Mouse (Mus musculus) thymus, adult 2 months (tissue): ENCODE results near the gene Relch. TPM values are rescaled to one million over a fixed set of nuclear protein-coding genes. Genes with fewer than 3 reads are reported as not detected.

Source experiments
- DNase-seq: peaks from one replicate; pipeline ENCODE4 v3.0.0; 2021
- H3K27ac ChIP-seq: fragments of 200-500 bp; 2 replicates; pipeline ENCODE4 v1.5.1; 2012; ENCODE audit warnings: low read length, control low read depth; ENCODE audit not compliant: control insufficient read depth, insufficient read depth
- H3K27me3 ChIP-seq: fragments of 200-500 bp; 2 replicates; pipeline ENCODE4 v1.6.1; 2012; ENCODE audit warnings: mild to moderate bottlenecking, low read length, moderate library complexity, mixed read lengths; ENCODE audit not compliant: control insufficient read depth, insufficient read depth
- H3K36me3 ChIP-seq: fragments of 200-500 bp; 2 replicates; pipeline ENCODE4 v1.6.1; 2012; ENCODE audit warnings: mild to moderate bottlenecking, low read length, moderate library complexity; ENCODE audit not compliant: control insufficient read depth, insufficient read depth
- H3K4me1 ChIP-seq: fragments of 200-500 bp; replicated peaks from 2 replicates; pipeline ENCODE4 v1.6.1; 2012; ENCODE audit warnings: low read length; ENCODE audit not compliant: control insufficient read depth, insufficient read depth
- H3K4me3 ChIP-seq: fragments of 200-500 bp; 2 replicates; pipeline ENCODE4 v1.5.1; 2012; ENCODE audit warnings: mild to moderate bottlenecking, low read length, control low read depth, moderate library complexity; ENCODE audit not compliant: control insufficient read depth, insufficient read depth
- CTCF ChIP-seq: fragments of 200-500 bp; IDR thresholded peaks from 2 replicates; pipeline ENCODE4 v1.5.1; 2012; ENCODE audit warnings: mild to moderate bottlenecking, control low read depth, low read length, moderate library complexity, borderline replicate concordance; ENCODE audit not compliant: control insufficient read depth, poor library complexity, insufficient read depth; ENCODE audit errors: extremely low read depth
- POLR2A ChIP-seq: fragments of 200-500 bp; IDR thresholded peaks from 2 replicates; pipeline ENCODE4 v1.6.1; 2012; ENCODE audit warnings: mild to moderate bottlenecking, low read length, control low read depth, moderate library complexity; ENCODE audit not compliant: control insufficient read depth, poor library complexity, insufficient read depth; ENCODE audit errors: extremely low read depth
- WGBS: fragments of 180-500 bp; shearing (Covaris S2); methylation state at CpG from one replicate; pipeline ENCODE4 v1.1.7; 2018; 5-methylcytosine and 5-hydroxymethylcytosine counted together
- polyA plus RNA-seq: library from polyadenylated mRNA; depleted of rRNA; stranded (reverse); fragments of >200 nt; gene quantifications from 2 replicates; pipeline ENCODE4 v1.2.3, GENCODE M21; 2012

Gene Relch
- polyA plus RNA-seq, 1 experiment: 41.4 TPM

- TF ChIP-seq CTCF: no peak
- no peak for TF ChIP-seq POLR2A
- WGBS: 93% methylated on average over 3 of the region's 3 CpGs
- Histone ChIP-seq H3K4me3 (no peak overlapping the region), H3K4me1 (no peaks in the 10 kb centered on the region), H3K36me3 (peaks cover 14% of the 10 kb centered on the region), H3K27ac (no peak overlapping the region), H3K27me3 (no peaks in the 10 kb centered on the region)
- DNase-seq: no peak
Observed at GRCm38 (mm10) chr1:105735318-105735717, 71.7 kb downstream of the Relch start.

GRCm38 (mm10) chr1:105738334-105738733 is 74.7 kb downstream of the Relch start:
- no peak overlapping the region for H3K4me3 ChIP-seq
- TF ChIP-seq CTCF: no peak
- TF ChIP-seq POLR2A: no peak
- 97% methylated on average over 6 of the region's 6 CpGs for WGBS
- H3K36me3 ChIP-seq: peaks cover 34% of the 10 kb centered on the region
- no peaks in the 10 kb centered on the region for H3K4me1 ChIP-seq
- DNase-seq: no peak
- H3K27me3 ChIP-seq: no peaks in the 10 kb centered on the region
- no peak overlapping the region for H3K27ac ChIP-seq

- no peak overlapping the region for H3K4me3 ChIP-seq
- no peak for DNase-seq
- H3K36me3 ChIP-seq: peaks cover 40% of the 10 kb centered on the region
- H3K4me1 ChIP-seq: no peaks in the 10 kb centered on the region
- no peak overlapping the region for H3K27ac ChIP-seq
- no peak for TF ChIP-seq CTCF
- TF ChIP-seq POLR2A: no peak
- no peaks in the 10 kb centered on the region for H3K27me3 ChIP-seq
Observed at GRCm38 (mm10) chr1:105739493-105739892, 75.8 kb downstream of the Relch start.

GRCm38 (mm10) chr1:105742481-105742880 is 78.8 kb downstream of the Relch start:
- Histone ChIP-seq H3K36me3 (peaks cover 53% of the 10 kb centered on the region), H3K27ac (no peak overlapping the region), H3K27me3 (no peaks in the 10 kb centered on the region), H3K4me3 (no peak overlapping the region), H3K4me1 (no peaks in the 10 kb centered on the region)
- TF ChIP-seq POLR2A (no peak), CTCF (no peak)
- WGBS: 92% methylated on average over 1 of the region's 1 CpGs
- no peak for DNase-seq

GRCm38 (mm10) chr1:105746444-105746843 is 82.8 kb downstream of the Relch start:
- peaks cover 49% of the 10 kb centered on the region for H3K36me3 ChIP-seq
- WGBS: 19% methylated on average over 1 of the region's 1 CpGs
- no peak overlapping the region for H3K4me3 ChIP-seq
- H3K4me1 ChIP-seq: no peaks in the 10 kb centered on the region
- TF ChIP-seq CTCF: no peak
- no peak for TF ChIP-seq POLR2A
- DNase-seq: no peak
- H3K27me3 ChIP-seq: no peaks in the 10 kb centered on the region
- no peak overlapping the region for H3K27ac ChIP-seq

- peaks cover 43% of the 10 kb centered on the region for H3K36me3 ChIP-seq
- H3K27ac ChIP-seq: no peak overlapping the region
- no peaks in the 10 kb centered on the region for H3K4me1 ChIP-seq
- TF ChIP-seq CTCF (no peak), POLR2A (no peak)
- 87% methylated on average over 5 of the region's 5 CpGs for WGBS
- H3K4me3 ChIP-seq: no peak overlapping the region
- H3K27me3 ChIP-seq: no peaks in the 10 kb centered on the region
- DNase-seq: no peak
Observed at GRCm38 (mm10) chr1:105746858-105747596, 83.4 kb downstream of the Relch start.
